Mouse (Mus musculus) regulatory T cell (primary cell): ENCODE results near the gene Fgg.

Experiments
- in situ Hi-C: fragments of 300-600 bp; cut with MboI, MseI; formaldehyde crosslinking; loops from one replicate; pipeline ENCODE4 v1.15.1; 2025; ENCODE audit warnings: high pct_unique_total_duplicates

Fgg gene

GRCm38 (mm10) chr3:83025475-83026301, 18.2 kb downstream of the Fgg start, which contains the start of gene Fga:
TSS of gene Fga (plus strand) at chr3:83026076.
- in situ Hi-C loops, result no loop called here

GRCm38 (mm10) chr3:83027546-83028251, 20.2 kb downstream of the Fgg start:
- in situ Hi-C loops, result no loop called here

GRCm38 (mm10) chr3:83030331-83030730, 22.8 kb downstream of the Fgg start:
- in situ Hi-C loops, result no loop called here

- in situ Hi-C loops, result no loop called here
These were observed 25.3 kb downstream of the Fgg start for GRCm38 (mm10) chr3:83032746-83033308.

GRCm38 (mm10) chr3:83033801-83034200, 26.3 kb downstream of the Fgg start:
- in situ Hi-C loops, result no loop called here

GRCm38 (mm10) chr3:83038865-83039264, 31.3 kb downstream of the Fgg start:
- in situ Hi-C loops, result no loop called here

- in situ Hi-C loops, result no loop called here
These were observed 32.1 kb downstream of the Fgg start for GRCm38 (mm10) chr3:83039666-83040065.

- in situ Hi-C loops, result no loop called here
These were observed 34.9 kb downstream of the Fgg start for GRCm38 (mm10) chr3:83042451-83042850.

- in situ Hi-C loops, result no loop called here
These were observed 39.1 kb downstream of the Fgg start for GRCm38 (mm10) chr3:83046649-83047048.

GRCm38 (mm10) chr3:83049680-83050079, 42.2 kb downstream of the Fgg start, which contains the start of gene Fgb:
TSS of gene Fgb (minus strand) at chr3:83049863.
- in situ Hi-C loops, result loop anchor here (5.0 kb wide), 1 partner anchor 47 kb away; no protein-coding TSS in a partner anchor

- in situ Hi-C loops, result loop anchor here (5.0 kb wide), 1 partner anchor 48 kb away; no protein-coding TSS in a partner anchor
These were observed 43.1 kb downstream of the Fgg start for GRCm38 (mm10) chr3:83050661-83051060.

- in situ Hi-C loops, result loop anchor here (5.0 kb wide), 1 partner anchor 50 kb away; no protein-coding TSS in a partner anchor
These were observed 44.6 kb downstream of the Fgg start for GRCm38 (mm10) chr3:83052102-83052501.

- in situ Hi-C loops, result loop anchor here (5.0 kb wide), 1 partner anchor 51 kb away; no protein-coding TSS in a partner anchor
These were observed 45.6 kb downstream of the Fgg start for GRCm38 (mm10) chr3:83053126-83053525.

GRCm38 (mm10) chr3:83053758-83054157, 46.2 kb downstream of the Fgg start:
- in situ Hi-C loops, result loop anchor here (5.0 kb wide), 1 partner anchor 51 kb away; no protein-coding TSS in a partner anchor

- in situ Hi-C loops, result loop anchor here (5.0 kb wide), 1 partner anchor 52 kb away; no protein-coding TSS in a partner anchor
These were observed 47.2 kb downstream of the Fgg start for GRCm38 (mm10) chr3:83054759-83055158.

- in situ Hi-C loops, result no loop called here
These were observed 47.9 kb downstream of the Fgg start, which contains the start of gene Plrg1 for GRCm38 (mm10) chr3:83055281-83056038. TSS of gene Plrg1 (plus strand) at chr3:83055522.

- in situ Hi-C loops, result no loop called here
These were observed 49.5 kb downstream of the Fgg start for GRCm38 (mm10) chr3:83057046-83057445.
